Comparison of ENCODE assay signal across 17 mouse cellular contexts in genomic region chr10:7265412-7265811, GRCm38 (mm10). TPM values are rescaled to one million over a fixed set of nuclear protein-coding genes. Genes with fewer than 3 reads are reported as not detected.
A peak's percentile ranks its signal among the peaks of the same experiment; 100 is the strongest.
DNase-seq lines count a peak whose midpoint lies in the region; ATAC-seq and TF ChIP-seq lines count a peak whose summit lies in the region.
"Had no signal": no experiment of that assay in that cellular context is flagged by ENCODE, and none has a peak within 500 bp of the region (broad histone marks: within the 10 kb centered on the region; RNA-seq: fewer than 3 reads in every experiment).

No protein-coding gene starts in this region.

- no peak for ATAC-seq in hindbrain, embryonic 16.5 days
- peak; percentile 55; the same call in 1 of the 2 replicates for ATAC-seq in liver, postnatal 0 days
- ATAC-seq in liver, embryonic 11.5 days (replicated peaks; ENCODE audit: low FRiP score): no peak
- ATAC-seq in midbrain, embryonic 11.5 days (ENCODE audit: low FRiP score): peak; percentile 75
- ATAC-seq: intestine, postnatal 0 days; lung, postnatal 0 days had no signal

- H3K4me1 ChIP-seq in hindbrain, embryonic 10.5 days (replicated peaks): peaks cover 10% of the 10 kb centered on the region
- no peaks in the 10 kb centered on the region; the same call in 1 of the 2 replicates for H3K4me1 ChIP-seq in hindbrain, embryonic 16.5 days (ENCODE audit: control insufficient read depth, insufficient read depth, low read depth, low read length)
- H3K4me1 ChIP-seq in liver, postnatal 0 days (ENCODE audit: insufficient read depth): peaks cover 9% of the 10 kb centered on the region
- no peaks in the 10 kb centered on the region for H3K4me1 ChIP-seq in liver, embryonic 11.5 days (replicated peaks; ENCODE audit: control insufficient read depth, insufficient read depth, low read length)
- H3K4me1 ChIP-seq in midbrain, embryonic 11.5 days (ENCODE audit: control insufficient read depth, insufficient read depth, low read length): no peaks in the 10 kb centered on the region
- H3K4me1 ChIP-seq: forebrain, embryonic 10.5 days; limb, embryonic 12.5 days had no signal

- H3K9ac ChIP-seq in hindbrain, embryonic 16.5 days (ENCODE audit: low read depth, low read length): no peak overlapping the region
- H3K9ac ChIP-seq in liver, postnatal 0 days (replicated peaks): no peak overlapping the region
- H3K9ac ChIP-seq in liver, embryonic 11.5 days (ENCODE audit: low read depth, low read length): no peak overlapping the region
- no peak overlapping the region for H3K9ac ChIP-seq in midbrain, embryonic 11.5 days (ENCODE audit: low read length)
- H3K9ac ChIP-seq: limb, embryonic 12.5 days; liver, embryonic 15.5 days; neural tube, embryonic 13.5 days had no signal

- H3K36me3 ChIP-seq in hindbrain, embryonic 10.5 days: no peaks in the 10 kb centered on the region
- H3K36me3 ChIP-seq in hindbrain, embryonic 16.5 days (ENCODE audit: control insufficient read depth, insufficient read depth, low read length): no peaks in the 10 kb centered on the region
- H3K36me3 ChIP-seq in liver, postnatal 0 days (replicated peaks; ENCODE audit: insufficient read depth, low read length): no peaks in the 10 kb centered on the region
- no peaks in the 10 kb centered on the region for H3K36me3 ChIP-seq in liver, embryonic 11.5 days (ENCODE audit: control insufficient read depth, insufficient read depth, low read length)
- no peaks in the 10 kb centered on the region for H3K36me3 ChIP-seq in midbrain, embryonic 11.5 days (ENCODE audit: control insufficient read depth, insufficient read depth, low read length)
- H3K36me3 ChIP-seq: forebrain, embryonic 10.5 days; limb, embryonic 12.5 days; liver, embryonic 15.5 days; neural tube, embryonic 13.5 days had no signal

- H3K4me3 ChIP-seq in hindbrain, embryonic 10.5 days: no peak overlapping the region
- H3K4me3 ChIP-seq in hindbrain, embryonic 16.5 days (ENCODE audit: low read length): no peak overlapping the region
- H3K4me3 ChIP-seq in liver, postnatal 0 days (ENCODE audit: low read depth, low read length): no peak overlapping the region
- no peak overlapping the region for H3K4me3 ChIP-seq in liver, embryonic 11.5 days (ENCODE audit: low read depth, low read length)
- no peak overlapping the region for H3K4me3 ChIP-seq in midbrain, embryonic 11.5 days (ENCODE audit: low read depth, low read length)
- H3K4me3 ChIP-seq: forebrain, embryonic 10.5 days; limb, embryonic 12.5 days; liver, embryonic 15.5 days; neural tube, embryonic 13.5 days had no signal

- TF ChIP-seq CTCF in liver, postnatal 0 days (IDR thresholded peaks at IDR 0.05; ENCODE audit: low read depth): no peak

- H3K4me2 ChIP-seq in hindbrain, embryonic 16.5 days (ENCODE audit: low read length): no peak overlapping the region
- no peak overlapping the region for H3K4me2 ChIP-seq in liver, postnatal 0 days (ENCODE audit: low read depth, low read length)
- no peak overlapping the region for H3K4me2 ChIP-seq in liver, embryonic 11.5 days
- no peak overlapping the region for H3K4me2 ChIP-seq in midbrain, embryonic 11.5 days
- H3K4me2 ChIP-seq: limb, embryonic 12.5 days; liver, embryonic 15.5 days; neural tube, embryonic 13.5 days had no signal

- WGBS in hindbrain, embryonic 10.5 days: 41% methylated on average over 9 of the region's 9 CpGs
- 30% methylated on average over 9 of the region's 9 CpGs for WGBS in hindbrain, embryonic 16.5 days
- WGBS in liver, postnatal 0 days (ENCODE audit: insufficient replicate concordance): 55% methylated on average over 9 of the region's 9 CpGs
- 62% methylated on average over 9 of the region's 9 CpGs for WGBS in liver, embryonic 11.5 days
- WGBS in midbrain, embryonic 11.5 days: 44% methylated on average over 9 of the region's 9 CpGs

- no peaks in the 10 kb centered on the region for H3K27me3 ChIP-seq in hindbrain, embryonic 10.5 days (ENCODE audit: insufficient read depth, poor library complexity, severe bottlenecking)
- H3K27me3 ChIP-seq in hindbrain, embryonic 16.5 days (replicated peaks; ENCODE audit: control insufficient read depth, insufficient read depth, low read length): no peaks in the 10 kb centered on the region
- H3K27me3 ChIP-seq in liver, postnatal 0 days (ENCODE audit: insufficient read depth, low read length): no peaks in the 10 kb centered on the region
- H3K27me3 ChIP-seq in liver, embryonic 11.5 days (replicated peaks; ENCODE audit: control insufficient read depth, insufficient read depth, low read length): no peaks in the 10 kb centered on the region
- no peaks in the 10 kb centered on the region for H3K27me3 ChIP-seq in midbrain, embryonic 11.5 days (ENCODE audit: control insufficient read depth, insufficient read depth, low read length)
- H3K27me3 ChIP-seq: limb, embryonic 12.5 days; liver, embryonic 15.5 days; neural tube, embryonic 13.5 days had no signal

- H3K9me3 ChIP-seq in hindbrain, embryonic 10.5 days: no peaks in the 10 kb centered on the region
- no peaks in the 10 kb centered on the region for H3K9me3 ChIP-seq in hindbrain, embryonic 16.5 days (ENCODE audit: control insufficient read depth, low read length)
- no peaks in the 10 kb centered on the region for H3K9me3 ChIP-seq in liver, postnatal 0 days (ENCODE audit: low read length)
- no peaks in the 10 kb centered on the region for H3K9me3 ChIP-seq in liver, embryonic 11.5 days (ENCODE audit: control insufficient read depth, low read length)
- no peaks in the 10 kb centered on the region for H3K9me3 ChIP-seq in midbrain, embryonic 11.5 days (ENCODE audit: control insufficient read depth, low read length)
- H3K9me3 ChIP-seq: forebrain, embryonic 10.5 days; limb, embryonic 12.5 days; liver, embryonic 15.5 days; neural tube, embryonic 13.5 days had no signal

- peak overlapping the region; percentile 63 for H3K27ac ChIP-seq in hindbrain, embryonic 10.5 days
- no peak overlapping the region for H3K27ac ChIP-seq in hindbrain, embryonic 16.5 days (ENCODE audit: low read depth, low read length)
- H3K27ac ChIP-seq in liver, postnatal 0 days (ENCODE audit: low read depth): no peak overlapping the region
- H3K27ac ChIP-seq in liver, embryonic 11.5 days (ENCODE audit: low read depth, low read length): no peak overlapping the region
- 0 out of 2 replicates have a peak overlapping the region, but pooled peaks have one; percentile 20 for H3K27ac ChIP-seq in midbrain, embryonic 11.5 days (ENCODE audit: low read depth, low read length)
- H3K27ac ChIP-seq: forebrain, embryonic 10.5 days; limb, embryonic 12.5 days; liver, embryonic 15.5 days; neural tube, embryonic 13.5 days had no signal

- TF ChIP-seq EP300 in liver, postnatal 0 days (IDR thresholded peaks at IDR 0.05; ENCODE audit: low read depth): no peak

- no peak for DNase-seq in hindbrain, embryonic 10.5 days (ENCODE audit: low spot score)
- no peak for DNase-seq in liver, postnatal 0 days
- DNase-seq in liver, embryonic 11.5 days (ENCODE audit: low spot score): no peak
- no peak for DNase-seq in midbrain, embryonic 11.5 days (ENCODE audit: low spot score, missing footprints)
- no peak for DNase-seq in neural tube, embryonic 10.5 days (ENCODE audit: extremely low spot score, low spot score)
- no peak for DNase-seq in lung, postnatal 10 days
- DNase-seq: adrenal gland, adult 2 months; cerebellum, adult 8-10 months; gastrocnemius, postnatal 25 days; right cerebral cortex, adult 18-20 months had no signal

RNA-seq across cellular contexts. Expression of gene Cnksr3, which starts 53.4 kb away (rescaled TPM):
- polyA plus RNA-seq in hindbrain, embryonic 10.5 days (2016; fragmentation: Nextera tagmentation; extraction: Ambion mirVana): 7.3 and 10.5 TPM in 2 replicates
- polyA plus RNA-seq in hindbrain, embryonic 16.5 days (2015; fragmentation: Nextera tagmentation; extraction: Ambion mirVana): 3.7 and 4.2 TPM in 2 replicates
- 3.8 and 3.9 TPM in 2 replicates for polyA plus RNA-seq in liver, postnatal 0 days (2015; fragmentation: Nextera tagmentation; extraction: Ambion mirVana)
- 8.4 and 8.7 TPM in 2 replicates for polyA plus RNA-seq in liver, embryonic 11.5 days (2014; fragmentation: Nextera tagmentation; extraction: Ambion mirVana)
- polyA plus RNA-seq in midbrain, embryonic 11.5 days (2014; fragmentation: Nextera tagmentation; extraction: Ambion mirVana): 6.7 and 7.4 TPM in 2 replicates

Comparison
In these comparisons a context has a peak if more than half of its experiments do, and no peak if none do; other contexts are left out.
1. H3K27ac ChIP-seq: peak in hindbrain, embryonic 10.5 days (single experiment) and midbrain, embryonic 11.5 days (single experiment); none in hindbrain, embryonic 16.5 days (single experiment), liver, postnatal 0 days (single experiment) and liver, embryonic 11.5 days (single experiment).
2. ATAC-seq: peak in liver, postnatal 0 days (single experiment) and midbrain, embryonic 11.5 days (single experiment); none in hindbrain, embryonic 16.5 days (single experiment) and liver, embryonic 11.5 days (single experiment).